Mouse (Mus musculus): ENCODE data around the gene Kpna1. TPM values are rescaled to one million over a fixed set of nuclear protein-coding genes. Genes with fewer than 3 reads are reported as not detected.

Kpna1 gene
- polyA plus RNA-seq, 1 experiment from 2014 or later = 85.5 TPM

- whole genome bisulfite sequencing = 30% methylated on average over 8 of the region's 8 CpGs
Observed at GRCm38 (mm10) chr16:36072410-36073011, 94.0 kb downstream of the Kpna1 start.

GRCm38 (mm10) chr16:36074772-36075171 is 96.2 kb downstream of the Kpna1 start:
- Histone ChIP-seq H3K4me2 (ENCODE audit: low read length) (no peak overlapping the region), H3K4me1 (replicated peaks; ENCODE audit: control insufficient read depth, insufficient read depth, low read length) (peaks cover 15% of the 10 kb centered on the region), H3K27me3 (replicated peaks; ENCODE audit: control insufficient read depth, insufficient read depth, low read length) (no peaks in the 10 kb centered on the region), H3K4me3 (replicated peaks; ENCODE audit: low read length) (no peak overlapping the region), H3K27ac (ENCODE audit: low read length) (no peak overlapping the region), H3K36me3 (ENCODE audit: control insufficient read depth, insufficient read depth) (no peaks in the 10 kb centered on the region), H3K9ac (replicated peaks; ENCODE audit: low read depth, low read length) (no peak overlapping the region), H3K9me3 (ENCODE audit: control insufficient read depth, low read length) (no peaks in the 10 kb centered on the region)
- ATAC-seq = no peak
- 87% methylated on average over 3 of the region's 3 CpGs for WGBS

More at GRCm38 (mm10) chr16:36072410-36073011, 94.0 kb downstream of the Kpna1 start:
- Histone ChIP-seq H3K27me3 (replicated peaks; ENCODE audit: control insufficient read depth, insufficient read depth, low read length) (no peaks in the 10 kb centered on the region), H3K27ac (ENCODE audit: low read length) (peak overlapping the region; percentile 100), H3K4me3 (replicated peaks; ENCODE audit: low read length) (peak overlapping the region; percentile 91), H3K4me1 (replicated peaks; ENCODE audit: control insufficient read depth, insufficient read depth, low read length) (peaks cover 29% of the 10 kb centered on the region), H3K4me2 (ENCODE audit: low read length) (peak overlapping the region; percentile 89), H3K9me3 (ENCODE audit: control insufficient read depth, low read length) (no peaks in the 10 kb centered on the region), H3K9ac (replicated peaks; ENCODE audit: low read depth, low read length) (peak overlapping the region; percentile 90), H3K36me3 (ENCODE audit: control insufficient read depth, insufficient read depth) (no peaks in the 10 kb centered on the region)
- ATAC-seq = no peak

GRCm38 (mm10) chr16:36079916-36080315 is 101.4 kb downstream of the Kpna1 start:
- H3K27me3 ChIP-seq (replicated peaks; ENCODE audit: control insufficient read depth, insufficient read depth, low read length) = no peaks in the 10 kb centered on the region
- H3K9ac ChIP-seq (replicated peaks; ENCODE audit: low read depth, low read length) = no peak overlapping the region
- H3K27ac ChIP-seq (ENCODE audit: low read length) = no peak overlapping the region
- 100% methylated on average over 3 of the region's 3 CpGs for WGBS
- ATAC-seq = no peak
- H3K9me3 ChIP-seq (ENCODE audit: control insufficient read depth, low read length) = no peaks in the 10 kb centered on the region
- H3K4me2 ChIP-seq (ENCODE audit: low read length) = no peak overlapping the region
- no peaks in the 10 kb centered on the region for H3K4me1 ChIP-seq (replicated peaks; ENCODE audit: control insufficient read depth, insufficient read depth, low read length)
- H3K36me3 ChIP-seq (ENCODE audit: control insufficient read depth, insufficient read depth) = no peaks in the 10 kb centered on the region
- no peak overlapping the region for H3K4me3 ChIP-seq (replicated peaks; ENCODE audit: low read length)

Other genes with a start within 250 kb of the Kpna1 start
- 36.4 and 40.1 TPM in 2 replicates for gene Dirc2, start 209.4 kb upstream of the Kpna1 start, polyA plus RNA-seq (2015; fragmentation: Nextera tagmentation; extraction: Ambion mirVana)
- 21.8 and 25.5 TPM in 2 replicates for gene Hspbap1, start 208.4 kb upstream of the Kpna1 start, polyA plus RNA-seq (2015; fragmentation: Nextera tagmentation; extraction: Ambion mirVana)
- gene Parp14, start 107.2 kb upstream of the Kpna1 start, polyA plus RNA-seq (2015; fragmentation: Nextera tagmentation; extraction: Ambion mirVana) = 0.13 and 0.20 TPM in 2 replicates
- gene Parp9, start 40.3 kb upstream of the Kpna1 start, polyA plus RNA-seq (2015; fragmentation: Nextera tagmentation; extraction: Ambion mirVana) = 2.3 and 2.5 TPM in 2 replicates
- gene Dtx3l, start 39.6 kb upstream of the Kpna1 start, polyA plus RNA-seq (2015; fragmentation: Nextera tagmentation; extraction: Ambion mirVana) = 1.7 and 2.4 TPM in 2 replicates
- gene Wdr5b, start 62.4 kb downstream of the Kpna1 start, polyA plus RNA-seq (2015; fragmentation: Nextera tagmentation; extraction: Ambion mirVana) = 14.4 and 15.5 TPM in 2 replicates
- 144 and 171 TPM in 2 replicates for gene Fam162a, start 92.8 kb downstream of the Kpna1 start, polyA plus RNA-seq (2015; fragmentation: Nextera tagmentation; extraction: Ambion mirVana)
- 35.0 and 36.3 TPM in 2 replicates for gene Ccdc58, start 92.9 kb downstream of the Kpna1 start, polyA plus RNA-seq (2015; fragmentation: Nextera tagmentation; extraction: Ambion mirVana)
- gene Csta1, start 152.5 kb downstream of the Kpna1 start, polyA plus RNA-seq (2015; fragmentation: Nextera tagmentation; extraction: Ambion mirVana) = not detected in 2 replicates
- gene Stfa2l1, start 178.1 kb downstream of the Kpna1 start, polyA plus RNA-seq (2015; fragmentation: Nextera tagmentation; extraction: Ambion mirVana) = not detected in 2 replicates
- gene Gm5483, start 205.5 kb downstream of the Kpna1 start, polyA plus RNA-seq (2015; fragmentation: Nextera tagmentation; extraction: Ambion mirVana) = 0.96 TPM in 1 of 2 replicates, not detected in the other
- not detected in 2 replicates for gene Gm5416, start 231.7 kb downstream of the Kpna1 start, polyA plus RNA-seq (2015; fragmentation: Nextera tagmentation; extraction: Ambion mirVana)
- gene 2010005H15Rik, start 242.7 kb downstream of the Kpna1 start, polyA plus RNA-seq (2015; fragmentation: Nextera tagmentation; extraction: Ambion mirVana) = not detected in 2 replicates